Mouse (Mus musculus) lung, postnatal 0 days (tissue): ENCODE measurements at regions not wholly inside any gene's neighbourhood (a gene's known extent, or its start where the extent isn't known, plus 50 kb on each side); places are given as distances from the start of the nearest gene placed in this dataset.

ENCODE experiments used
- ATAC-seq: fragments of 200-750 bp; cut with Nextera tagmentation; 2 replicates; pipeline ENCODE4 v1.8.0; 2017; ENCODE audit warnings: moderate library complexity
- DNase-seq: peaks from one replicate; pipeline ENCODE4 v3.0.0-alpha.2; 2016; ENCODE audit warnings: low spot score
- H3K27ac ChIP-seq: fragments of 300-500 bp; sonication (generic); 2 replicates; pipeline ENCODE4 v1.5.1; 2014; ENCODE audit warnings: antibody characterized with exemption, mild to moderate bottlenecking, low read length, mixed read lengths
- H3K27me3 ChIP-seq: fragments of 300-500 bp; sonication (generic); replicated peaks from 2 replicates; pipeline ENCODE4 v1.6.1; 2014; ENCODE audit warnings: low read length, mixed read lengths; ENCODE audit not compliant: insufficient read depth
- H3K36me3 ChIP-seq: fragments of 300-500 bp; sonication (generic); 2 replicates; pipeline ENCODE4 v1.6.1; 2014; ENCODE audit warnings: low read length, mixed read lengths; ENCODE audit not compliant: insufficient read depth
- H3K4me1 ChIP-seq: fragments of 300-500 bp; sonication (generic); 2 replicates; pipeline ENCODE4 v1.6.1; 2014; ENCODE audit warnings: antibody characterized with exemption, low read depth, low read length, mixed read lengths; ENCODE audit not compliant: insufficient read depth
- H3K4me2 ChIP-seq: fragments of 300-500 bp; sonication (generic); replicated peaks from 2 replicates; pipeline ENCODE4 v1.6.1; 2014; ENCODE audit warnings: low read depth, mild to moderate bottlenecking, low read length, moderate library complexity, mixed read lengths
- H3K4me3 ChIP-seq: fragments of 300-500 bp; sonication (generic); 2 replicates; pipeline ENCODE4 v1.5.1; 2014; ENCODE audit warnings: low read depth, low read length
- H3K9ac ChIP-seq: fragments of 300-500 bp; sonication (generic); replicated peaks from 2 replicates; pipeline ENCODE4 v1.6.1; 2014; ENCODE audit warnings: low read depth, mild to moderate bottlenecking
- H3K9me3 ChIP-seq: fragments of 300-500 bp; sonication (generic); 2 replicates; pipeline ENCODE4 v1.6.1; 2016; ENCODE audit warnings: low read length, mixed read lengths
- CTCF ChIP-seq: IDR thresholded peaks from 2 replicates; pipeline ENCODE4 v1.5.1; 2016; ENCODE audit warnings: antibody characterized with exemption, mild to moderate bottlenecking
- EP300 ChIP-seq: IDR thresholded peaks from 2 replicates; pipeline ENCODE4 v1.6.1; 2016; ENCODE audit warnings: antibody characterized with exemption, mild to moderate bottlenecking, control low read depth
- WGBS: fragments of 180-500 bp; shearing (Covaris S2); extraction: QIAGEN DNeasy Blood & Tissue Kit; methylation state at CpG from one replicate; pipeline ENCODE4 v1.1.7; 2014; 5-methylcytosine and 5-hydroxymethylcytosine counted together

DNA sequence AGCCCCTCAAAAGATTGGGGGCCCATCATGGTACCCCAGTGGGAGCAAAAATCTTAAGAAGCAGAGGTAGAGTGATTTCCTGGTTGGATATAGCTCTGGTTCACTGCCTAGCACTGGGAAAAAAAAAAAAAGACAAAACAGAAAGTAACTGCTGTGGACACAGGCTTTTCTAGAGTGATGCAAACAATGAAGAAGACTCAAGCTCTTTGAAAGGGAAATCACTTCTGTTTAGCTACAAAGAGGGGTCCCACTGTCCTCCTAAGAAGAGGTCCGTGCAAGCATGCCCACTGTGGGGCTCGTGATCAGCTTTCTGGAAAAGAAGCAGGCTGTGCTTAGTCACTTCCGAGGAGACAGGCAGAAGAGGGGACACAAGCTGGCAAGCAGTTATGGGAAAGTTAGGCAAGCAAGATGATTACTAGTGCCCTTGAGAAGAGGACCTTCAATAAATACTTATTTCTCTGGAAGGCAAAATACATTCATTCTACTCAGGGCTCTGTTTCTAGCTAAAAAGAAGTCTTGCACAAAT lies 166.9 kb upstream of the Esrrg start:
- Histone ChIP-seq H3K4me3 (no peak overlapping the region), H3K27me3 (no peaks in the 10 kb centered on the region), H3K9me3 (no peaks in the 10 kb centered on the region), H3K36me3 (no peaks in the 10 kb centered on the region), H3K9ac (no peak overlapping the region), H3K4me2 (no peak overlapping the region), H3K4me1 (no peaks in the 10 kb centered on the region), H3K27ac (no peak overlapping the region)
- TF ChIP-seq CTCF (no peak), EP300 (no peak)
- DNase-seq, result no peak
- no peak for ATAC-seq
- WGBS, result 62% methylated on average over 3 of the region's 3 CpGs

DNA sequence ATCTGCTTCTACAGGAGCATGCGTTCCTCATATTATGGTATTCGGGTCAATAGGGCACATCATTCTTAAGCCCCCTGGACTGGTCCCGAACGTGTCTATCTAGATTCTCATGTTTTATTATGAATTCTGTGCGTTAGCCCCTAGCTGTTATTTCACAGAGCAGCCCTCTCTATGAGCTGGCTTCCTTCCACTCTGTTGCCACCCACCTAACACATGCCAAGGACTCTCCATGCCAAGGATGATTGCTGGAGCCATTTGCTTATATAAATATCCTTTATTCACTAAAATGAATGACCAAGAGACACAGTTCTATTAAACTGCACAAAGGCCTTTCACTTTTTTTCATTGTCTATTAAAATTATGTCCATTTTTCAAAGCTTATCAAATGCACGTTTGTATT lies 162.1 kb upstream of the Esrrg start:
- ATAC-seq, result no peak
- no peak for DNase-seq
- Histone ChIP-seq H3K4me1 (no peaks in the 10 kb centered on the region), H3K27me3 (no peaks in the 10 kb centered on the region), H3K27ac (no peak overlapping the region), H3K4me3 (no peak overlapping the region), H3K9me3 (no peaks in the 10 kb centered on the region), H3K4me2 (no peak overlapping the region), H3K36me3 (no peaks in the 10 kb centered on the region), H3K9ac (no peak overlapping the region)
- 76% methylated on average over 6 of the region's 6 CpGs for WGBS
- TF ChIP-seq EP300 (no peak), CTCF (no peak)

DNA sequence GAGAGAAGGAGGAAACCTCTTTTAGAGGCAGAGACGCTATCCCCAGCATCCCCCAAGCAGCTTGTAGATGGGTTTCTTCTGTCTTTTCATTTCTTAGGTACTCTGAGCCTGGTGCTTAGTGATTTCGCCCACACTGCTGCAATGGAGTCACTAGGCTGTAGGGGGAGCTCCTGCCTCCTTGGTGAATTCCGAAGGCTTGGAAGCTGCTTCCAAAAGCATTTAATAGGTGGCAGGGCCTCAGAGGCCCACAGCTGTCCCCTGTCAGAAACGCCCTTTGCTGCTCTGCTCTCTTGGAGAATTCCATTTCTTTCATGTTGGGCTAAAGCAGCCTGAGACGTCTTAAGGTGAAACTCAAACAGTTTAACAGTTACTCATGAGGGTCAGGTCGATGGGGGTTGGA lies 160.4 kb upstream of the Esrrg start:
- H3K4me1 ChIP-seq, result no peaks in the 10 kb centered on the region
- no peaks in the 10 kb centered on the region for H3K9me3 ChIP-seq
- H3K4me3 ChIP-seq, result no peak overlapping the region
- no peaks in the 10 kb centered on the region for H3K27me3 ChIP-seq
- H3K27ac ChIP-seq, result no peak overlapping the region
- 0 out of 2 replicates have a peak overlapping the region, but pooled peaks have one; percentile 14 for H3K4me2 ChIP-seq
- TF ChIP-seq EP300, result no peak
- TF ChIP-seq CTCF, result peak; percentile 90
- no peaks in the 10 kb centered on the region for H3K36me3 ChIP-seq
- DNase-seq (peak; percentile 88), ATAC-seq (peak; percentile 76)
- WGBS, result 8% methylated on average over 6 of the region's 6 CpGs
- no peak overlapping the region for H3K9ac ChIP-seq

DNA sequence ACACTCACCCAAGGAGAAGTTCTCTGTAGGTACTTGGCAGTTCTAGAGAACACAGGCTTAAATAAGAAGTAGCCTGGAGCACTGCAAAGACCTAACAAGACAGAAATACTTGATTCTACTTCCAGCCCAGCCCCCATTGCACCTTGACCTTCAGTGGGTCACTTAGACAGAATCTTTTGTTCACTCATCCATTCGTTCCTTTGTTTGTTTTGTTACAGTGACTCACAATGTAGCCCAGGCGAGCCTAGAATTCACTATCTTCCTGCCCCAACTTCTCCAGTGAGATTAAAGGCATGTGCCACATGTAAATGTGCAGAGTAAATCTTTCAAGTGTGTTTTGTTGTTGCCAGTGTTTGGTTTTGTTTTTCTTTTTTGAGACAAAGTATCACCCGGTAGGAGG lies 158.5 kb upstream of the Esrrg start:
- TF ChIP-seq CTCF (no peak), EP300 (no peak)
- ATAC-seq (no peak), DNase-seq (no peak)
- 51% methylated on average over 3 of the region's 3 CpGs for WGBS
- no peak overlapping the region for H3K27ac ChIP-seq
- no peaks in the 10 kb centered on the region for H3K36me3 ChIP-seq
- H3K4me3 ChIP-seq, result no peak overlapping the region
- H3K4me1 ChIP-seq, result no peaks in the 10 kb centered on the region
- H3K27me3 ChIP-seq, result no peaks in the 10 kb centered on the region
- H3K4me2 ChIP-seq, result no peak overlapping the region
- no peak overlapping the region for H3K9ac ChIP-seq
- H3K9me3 ChIP-seq, result no peaks in the 10 kb centered on the region

DNA sequence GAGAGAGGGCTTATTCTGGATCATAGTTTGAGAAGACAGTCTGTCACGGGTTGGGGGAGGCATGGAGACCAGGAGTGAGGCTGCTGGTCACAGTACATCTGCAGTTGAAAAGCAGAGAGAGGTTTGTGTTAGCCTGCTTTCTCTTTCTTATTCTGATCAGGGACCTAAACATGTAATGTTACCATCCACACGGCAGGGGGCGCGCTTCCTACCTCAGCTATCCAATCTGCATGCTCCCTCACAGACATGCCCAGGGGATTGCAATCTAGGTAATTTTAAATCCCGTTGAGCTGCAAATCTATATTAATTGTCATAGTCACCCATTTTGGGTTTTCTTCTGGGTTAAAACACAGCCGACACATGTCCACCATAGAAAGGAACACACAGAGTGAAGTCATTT lies 156.4 kb upstream of the Esrrg start:
- peak; percentile 79 for TF ChIP-seq CTCF
- no peak for TF ChIP-seq EP300
- H3K36me3 ChIP-seq, result no peaks in the 10 kb centered on the region
- no peak overlapping the region for H3K9ac ChIP-seq
- 39% methylated on average over 6 of the region's 6 CpGs for WGBS
- H3K4me2 ChIP-seq, result no peak overlapping the region
- H3K4me1 ChIP-seq, result no peaks in the 10 kb centered on the region
- no peaks in the 10 kb centered on the region for H3K27me3 ChIP-seq
- DNase-seq (peak; percentile 47), ATAC-seq (no peak)
- no peak overlapping the region for H3K27ac ChIP-seq
- H3K4me3 ChIP-seq, result no peak overlapping the region
- no peaks in the 10 kb centered on the region for H3K9me3 ChIP-seq

DNA sequence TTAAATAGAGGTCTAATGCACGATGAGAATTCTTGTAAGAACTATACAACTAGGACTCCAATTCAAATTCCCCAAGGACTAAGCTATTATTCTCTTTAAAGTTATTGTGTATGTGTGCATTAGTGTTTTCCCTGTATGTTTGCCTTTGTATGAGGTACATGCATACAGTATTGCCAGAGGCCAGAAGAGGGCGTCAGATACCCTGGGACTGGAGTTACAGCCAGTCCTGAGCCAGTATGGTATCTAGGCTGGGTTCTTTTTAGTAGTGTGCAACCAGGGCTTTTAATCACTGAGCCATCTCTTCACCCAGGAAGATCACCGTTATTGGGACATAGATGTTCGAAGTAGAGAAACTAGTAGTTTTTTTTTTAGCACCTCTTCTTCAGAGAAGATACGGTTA lies 154.2 kb upstream of the Esrrg start:
- no peak overlapping the region for H3K9ac ChIP-seq
- TF ChIP-seq CTCF, result peak; percentile 54
- TF ChIP-seq EP300, result no peak
- no peak overlapping the region for H3K4me2 ChIP-seq
- no peaks in the 10 kb centered on the region for H3K4me1 ChIP-seq
- no peak overlapping the region for H3K27ac ChIP-seq
- ATAC-seq (no peak), DNase-seq (no peak)
- no peak overlapping the region for H3K4me3 ChIP-seq
- H3K27me3 ChIP-seq, result no peaks in the 10 kb centered on the region
- H3K9me3 ChIP-seq, result no peaks in the 10 kb centered on the region
- 59% methylated on average over 5 of the region's 5 CpGs for WGBS
- no peaks in the 10 kb centered on the region for H3K36me3 ChIP-seq

DNA sequence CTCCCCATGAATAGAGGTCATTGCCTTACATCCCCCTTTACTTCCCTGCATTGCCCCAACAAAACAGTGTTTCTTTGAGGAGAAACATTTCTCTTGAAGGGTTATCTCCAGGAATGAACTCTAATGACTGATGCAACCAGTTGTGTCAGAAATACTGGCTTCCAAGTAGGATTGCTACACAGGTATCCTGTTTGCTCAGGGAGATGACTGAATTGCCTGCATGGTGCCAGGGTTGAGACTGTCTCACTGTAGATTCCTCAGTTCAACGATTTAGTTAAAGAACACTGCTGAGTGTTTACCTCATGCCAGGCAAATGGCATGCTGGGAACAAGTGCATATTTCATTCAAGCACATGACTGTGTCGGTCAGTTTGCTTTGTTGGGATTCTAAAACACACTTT lies 123.8 kb upstream of the Esrrg start:
- ATAC-seq, result peak; percentile 62
- Histone ChIP-seq H3K27me3 (no peaks in the 10 kb centered on the region), H3K4me1 (no peaks in the 10 kb centered on the region), H3K4me3 (no peak overlapping the region), H3K27ac (no peak overlapping the region), H3K9me3 (no peaks in the 10 kb centered on the region), H3K9ac (no peak overlapping the region), H3K36me3 (no peaks in the 10 kb centered on the region), H3K4me2 (no peak overlapping the region)
- WGBS, result 51% methylated on average over 2 of the region's 2 CpGs
- no peak for TF ChIP-seq CTCF
- 0 out of 2 replicates have a peak, but pooled peaks have one; percentile 26 for TF ChIP-seq EP300
- peak; percentile 7 for DNase-seq
